Mouse (Mus musculus): ENCODE results near the gene Drd2.

Gene Drd2

DNA sequence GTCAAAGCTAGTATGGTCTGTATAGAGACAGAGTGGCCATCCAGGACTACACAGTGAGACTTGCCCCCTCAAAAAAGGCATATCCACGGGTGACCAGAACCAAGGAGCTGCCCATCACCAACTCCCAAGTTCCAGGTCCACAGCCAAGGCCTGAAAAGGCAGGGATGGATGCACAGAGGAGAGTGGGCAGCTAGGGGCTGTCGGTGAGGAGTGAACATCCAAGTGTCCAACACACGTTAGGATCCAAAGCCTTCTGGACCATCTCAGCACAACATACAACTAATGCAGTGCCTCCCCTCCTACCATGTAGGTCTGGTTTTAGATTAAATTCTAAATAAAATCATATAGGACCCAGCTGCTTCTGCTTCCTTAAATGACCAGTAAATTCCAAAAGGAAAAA lies 115.7 kb downstream of the Drd2 start:
- DNase-seq, result no peak
